Mouse (Mus musculus) stomach, postnatal 0 days (tissue): Measurements from ENCODE around the gene Ubxn6. TPM values are rescaled to one million over a fixed set of nuclear protein-coding genes. Genes with fewer than 3 reads are reported as not detected.

Experiments
- ATAC-seq: fragments of 200-750 bp; cut with Nextera tagmentation; 2 replicates; pipeline ENCODE4 v1.8.0; 2017; ENCODE audit not compliant: low FRiP score, low TSS enrichment
- DNase-seq: peaks from one replicate; pipeline ENCODE4 v3.0.0-alpha.2; 2016; ENCODE audit warnings: low spot score
- H3K27ac ChIP-seq: fragments of 300-500 bp; sonication (generic); replicated peaks from 2 replicates; pipeline ENCODE4 v1.5.1; 2014; ENCODE audit warnings: mild to moderate bottlenecking, control low read depth
- H3K27me3 ChIP-seq: fragments of 300-500 bp; sonication (generic); 2 replicates; pipeline ENCODE4 v1.6.1; 2014; ENCODE audit warnings: low read length; ENCODE audit not compliant: control insufficient read depth, insufficient read depth
- H3K36me3 ChIP-seq: fragments of 300-500 bp; sonication (generic); 2 replicates; pipeline ENCODE4 v1.6.1; 2014; ENCODE audit warnings: low read length, mixed read lengths; ENCODE audit not compliant: control insufficient read depth, insufficient read depth
- H3K4me1 ChIP-seq: fragments of 300-500 bp; sonication (generic); replicated peaks from 2 replicates; pipeline ENCODE4 v1.6.1; 2014; ENCODE audit warnings: antibody characterized with exemption; ENCODE audit not compliant: control insufficient read depth, insufficient read depth
- H3K4me2 ChIP-seq: fragments of 300-500 bp; sonication (generic); replicated peaks from 2 replicates; pipeline ENCODE4 v1.6.1; 2014; ENCODE audit warnings: low read depth, mild to moderate bottlenecking, control low read depth, moderate library complexity
- H3K4me3 ChIP-seq: fragments of 300-500 bp; sonication (generic); 2 replicates; pipeline ENCODE4 v1.5.1; 2014; ENCODE audit warnings: low read depth, low read length, control low read depth
- H3K9ac ChIP-seq: fragments of 300-500 bp; sonication (generic); 2 replicates; pipeline ENCODE4 v1.6.1; 2014; ENCODE audit warnings: mild to moderate bottlenecking, low read length, control low read depth, mixed read lengths
- H3K9me3 ChIP-seq: fragments of 300-500 bp; sonication (generic); 2 replicates; pipeline ENCODE4 v1.6.1; 2016; ENCODE audit warnings: low read length; ENCODE audit not compliant: control insufficient read depth
- CTCF ChIP-seq: IDR thresholded peaks from 2 replicates; pipeline ENCODE4 v1.5.1; 2016; ENCODE audit warnings: antibody characterized with exemption, low read depth, mild to moderate bottlenecking, moderate library complexity
- EP300 ChIP-seq: optimal IDR thresholded peaks from 2 replicates; pipeline ENCODE3; 2016; ENCODE audit warnings: antibody characterized with exemption
- WGBS: fragments of 180-500 bp; shearing (Covaris S2); extraction: QIAGEN DNeasy Blood & Tissue Kit; methylation state at CpG from one replicate; pipeline ENCODE4 v1.1.7; 2014; 5-methylcytosine and 5-hydroxymethylcytosine counted together
- polyA plus RNA-seq: library from polyadenylated mRNA; unstranded; fragments of >200 nt; fragmentation: Nextera tagmentation; extraction: Ambion mirVana; gene quantifications from 2 replicates; pipeline ENCODE4 v1.2.1, GENCODE M21; 2015

The Ubxn6 gene
- 43.0 and 45.1 TPM in 2 replicates for polyA plus RNA-seq

DNA sequence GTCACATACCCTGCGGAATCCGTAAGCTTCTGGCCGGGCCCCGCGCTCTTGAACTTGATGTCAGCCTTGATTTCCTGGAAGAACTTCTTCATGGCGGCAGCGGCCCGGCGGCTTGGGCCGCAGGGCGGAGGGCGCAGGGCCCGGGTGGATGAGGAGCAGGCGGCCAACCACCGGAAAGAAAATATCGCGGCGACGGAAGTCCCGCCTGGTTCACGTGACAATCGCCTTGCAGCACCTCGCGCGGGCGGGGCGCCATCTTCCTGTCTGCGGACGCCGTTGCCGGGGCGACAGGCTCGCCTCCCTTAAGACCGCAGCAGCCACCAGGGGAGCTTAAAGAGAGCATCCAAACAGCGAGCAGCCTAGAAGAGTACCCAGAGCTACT lies at the start of gene Ubxn6:
Gene Ubxn6, minus strand, starts transcription at position 202 of the 382 bp plus-strand sequence.
- Histone ChIP-seq H3K27me3 (no peaks in the 10 kb centered on the region), H3K4me2 (peak within 1 kb of the TSS; percentile 69), H3K27ac (peak within 1 kb of the TSS; percentile 99), H3K4me3 (peak within 1 kb of the TSS; percentile 74), H3K36me3 (peaks cover 20% of the 10 kb centered on the region), H3K9me3 (no peaks in the 10 kb centered on the region), H3K4me1 (peaks cover 8% of the 10 kb centered on the region), H3K9ac (peak within 1 kb of the TSS; percentile 91)
- TF ChIP-seq CTCF = peak; percentile 68
- peak; percentile 73 for TF ChIP-seq EP300
- WGBS = under 1% methylated on average over 35 of the region's 35 CpGs
- DNase-seq (peak; percentile 97), ATAC-seq (peak; percentile 53)

DNA sequence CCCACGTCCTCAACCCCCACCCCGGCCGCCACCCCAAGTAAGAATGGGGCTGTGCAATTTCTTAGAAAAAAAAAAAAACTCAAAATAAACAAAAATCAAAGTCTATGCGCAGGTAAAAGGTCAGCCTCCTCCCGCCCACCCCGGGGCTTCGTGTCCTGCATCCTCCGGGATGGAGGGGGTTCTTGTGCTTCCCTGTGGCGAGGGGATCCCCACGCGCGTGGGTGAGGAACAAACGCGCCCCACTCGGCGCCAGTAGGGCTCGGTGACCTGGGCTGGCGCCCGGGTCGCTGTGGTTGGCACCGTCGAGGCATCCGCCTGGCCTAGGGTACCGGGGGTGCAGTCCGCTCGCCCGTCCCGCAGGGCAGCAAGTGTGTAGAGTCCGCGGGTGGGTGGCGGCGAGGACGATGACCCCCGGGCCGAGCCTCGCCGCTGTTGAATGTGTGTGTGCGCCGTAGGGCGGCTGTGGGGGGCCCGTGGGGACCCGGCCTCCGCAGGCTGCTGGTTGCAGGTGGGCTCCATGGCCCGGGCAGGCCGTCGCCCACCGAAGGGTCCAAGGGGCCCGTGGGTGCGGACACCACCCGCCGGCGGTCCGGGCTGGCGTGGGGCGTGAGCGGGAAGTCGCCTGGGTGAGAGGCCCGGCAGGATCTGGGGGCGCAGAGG lies 49.0 kb upstream of the Ubxn6 start:
- DNase-seq = no peak
- Histone ChIP-seq H3K4me1 (no peaks in the 10 kb centered on the region), H3K27me3 (peaks cover 4% of the 10 kb centered on the region; the same call in 1 of the 2 replicates), H3K9ac (peak overlapping the region; percentile 54; the same call in 1 of the 2 replicates), H3K9me3 (0 out of 2 replicates have a peak, but pooled peaks cover 3% of the 10 kb centered on the region), H3K4me2 (peak overlapping the region; percentile 85), H3K27ac (no peak overlapping the region), H3K4me3 (peak overlapping the region; percentile 40), H3K36me3 (no peaks in the 10 kb centered on the region)
- TF ChIP-seq EP300 (no peak), CTCF (no peak)
- ATAC-seq = 0 out of 2 replicates have a peak, but pooled peaks have one; percentile 6
- WGBS = 42% methylated on average over 44 of the region's 59 CpGs

DNA sequence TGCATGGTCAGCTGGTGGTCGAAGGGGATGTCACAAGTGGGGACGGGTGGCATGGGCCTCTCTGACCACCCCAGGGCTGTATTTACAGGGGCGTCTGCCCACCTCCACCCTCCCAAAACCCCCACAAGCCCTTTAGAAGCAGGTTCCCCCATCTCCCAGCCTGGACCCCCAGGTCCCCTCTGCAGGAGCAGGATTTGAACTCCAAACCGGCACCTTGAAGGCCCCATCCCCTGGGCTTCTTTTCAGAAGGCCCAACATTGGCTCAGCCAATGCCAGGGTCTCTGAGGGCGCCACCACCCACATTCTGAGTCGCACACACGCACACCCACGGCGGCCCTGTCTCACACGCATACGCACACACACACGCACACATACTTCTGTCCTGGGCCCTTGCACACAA lies 48.3 kb upstream of the Ubxn6 start:
- no peak for ATAC-seq

GRCm38 (mm10) chr17:56121826-56122225 lies 47.0 kb upstream of the Ubxn6 start, which contains the start of gene Lrg1:
Lrg1 (minus strand) TSS chr17:56122001.
- Histone ChIP-seq H3K27me3 (peaks cover 4% of the 10 kb centered on the region; the same call in 1 of the 2 replicates), H3K9ac (no peak within 1 kb of the TSS), H3K36me3 (no peaks in the 10 kb centered on the region), H3K27ac (no peak within 1 kb of the TSS), H3K9me3 (0 out of 2 replicates have a peak, but pooled peaks cover 3% of the 10 kb centered on the region), H3K4me1 (no peaks in the 10 kb centered on the region; the same call in 1 of the 2 replicates), H3K4me2 (no peak within 1 kb of the TSS), H3K4me3 (no peak within 1 kb of the TSS)
- no peak for DNase-seq
- no peak for TF ChIP-seq CTCF
- 66% methylated on average over 2 of the region's 2 CpGs for WGBS
- no peak for ATAC-seq

More for the DNA sequence above, 48.3 kb upstream of the Ubxn6 start:
- Histone ChIP-seq H3K4me3 (no peak overlapping the region), H3K9me3 (0 out of 2 replicates have a peak, but pooled peaks cover 3% of the 10 kb centered on the region), H3K4me2 (no peak overlapping the region), H3K27ac (no peak overlapping the region), H3K4me1 (no peaks in the 10 kb centered on the region), H3K9ac (no peak overlapping the region), H3K36me3 (no peaks in the 10 kb centered on the region), H3K27me3 (peaks cover 4% of the 10 kb centered on the region; the same call in 1 of the 2 replicates)
- WGBS = 93% methylated on average over 12 of the region's 12 CpGs
- TF ChIP-seq EP300 (no peak), CTCF (no peak)
- no peak for DNase-seq

DNA sequence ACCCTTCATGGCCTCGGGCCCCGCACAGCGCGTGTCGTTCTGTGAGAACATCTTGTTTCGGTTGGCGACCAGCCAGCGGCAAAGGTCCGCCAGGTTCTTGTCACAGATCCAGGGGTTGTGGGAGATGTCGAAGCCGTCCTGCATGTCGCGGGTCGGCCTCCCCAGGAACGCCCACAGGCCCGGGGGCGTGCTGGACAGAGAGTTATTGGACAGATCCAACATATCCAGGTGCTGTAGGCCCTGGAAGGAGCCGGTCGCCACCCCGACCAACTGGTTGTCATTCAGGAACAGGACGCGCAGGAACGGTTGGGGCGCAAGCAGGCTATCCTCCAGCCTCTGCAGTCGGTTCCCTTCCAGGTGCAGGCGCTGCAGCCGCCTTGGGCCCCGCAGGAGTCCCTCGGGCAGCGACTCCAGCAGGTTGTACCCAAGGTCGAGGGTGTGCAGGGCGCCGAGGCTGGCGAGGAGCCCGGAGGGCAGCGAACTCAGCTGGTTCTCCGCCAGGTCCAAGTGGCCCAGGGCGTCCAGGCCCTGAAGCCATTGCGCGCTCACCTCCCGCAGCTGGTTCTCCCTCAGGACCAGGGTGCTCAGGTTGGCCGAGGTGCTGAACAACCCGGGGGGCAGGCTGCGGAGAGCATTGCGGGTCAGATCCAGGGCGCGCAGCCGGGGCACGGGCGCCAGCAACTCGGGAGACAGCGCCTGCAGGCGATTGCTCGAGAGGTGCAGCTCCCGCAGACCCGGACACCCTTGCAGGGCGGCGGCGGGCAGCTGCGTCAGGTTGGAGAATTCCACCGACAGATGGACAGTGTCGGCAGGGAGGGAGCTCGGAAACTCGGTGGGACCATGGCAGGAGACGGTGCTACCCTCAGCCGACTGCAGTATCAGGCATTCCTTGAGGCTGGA lies 45.4 kb upstream of the Ubxn6 start:
- Histone ChIP-seq H3K9ac (no peak overlapping the region; the same call in 1 of the 2 replicates), H3K36me3 (no peaks in the 10 kb centered on the region), H3K4me2 (peak overlapping the region; percentile 34), H3K27ac (no peak overlapping the region), H3K4me3 (0 out of 2 replicates have a peak overlapping the region, but pooled peaks have one; percentile 18), H3K27me3 (peaks cover 4% of the 10 kb centered on the region; the same call in 1 of the 2 replicates), H3K4me1 (no peaks in the 10 kb centered on the region; the same call in 1 of the 2 replicates), H3K9me3 (0 out of 2 replicates have a peak, but pooled peaks cover 3% of the 10 kb centered on the region)
- TF ChIP-seq EP300 (no peak), CTCF (no peak)
- ATAC-seq (no peak), DNase-seq (peak; percentile 40)
- WGBS = 5% methylated on average over 65 of the region's 66 CpGs
